Mouse (Mus musculus) gastrocnemius, postnatal 14 days (tissue): Measurements from ENCODE around the gene Tssk2. TPM values are rescaled to one million over a fixed set of nuclear protein-coding genes. Genes with fewer than 3 reads are reported as not detected.

Experiments
- DNase-seq: peaks from one replicate; pipeline ENCODE4 v3.0.0; 2021; ENCODE audit warnings: mixed read lengths
- intact Hi-C: fragments of 180-260 bp; cut with DNase I; formaldehyde crosslinking; loops from one replicate; pipeline ENCODE4 v1.15.1; 2025; ENCODE audit warnings: low total_unique reads
- long read RNA-seq, 2 experiments: library from polyadenylated mRNA; stranded (forward); transcript quantifications; one replicate each; pipeline ENCODE4 v2.0.0; 2021
- total RNA-seq, 2 experiments: library from RNA; stranded (reverse); gene quantifications; 2 replicates each; pipeline ENCODE4 v1.2.3; 2021

Tssk2 gene
- not detected for total RNA-seq
- long read RNA-seq, experiment 1: 0 reads
- long read RNA-seq, experiment 2: 0 reads

DNA sequence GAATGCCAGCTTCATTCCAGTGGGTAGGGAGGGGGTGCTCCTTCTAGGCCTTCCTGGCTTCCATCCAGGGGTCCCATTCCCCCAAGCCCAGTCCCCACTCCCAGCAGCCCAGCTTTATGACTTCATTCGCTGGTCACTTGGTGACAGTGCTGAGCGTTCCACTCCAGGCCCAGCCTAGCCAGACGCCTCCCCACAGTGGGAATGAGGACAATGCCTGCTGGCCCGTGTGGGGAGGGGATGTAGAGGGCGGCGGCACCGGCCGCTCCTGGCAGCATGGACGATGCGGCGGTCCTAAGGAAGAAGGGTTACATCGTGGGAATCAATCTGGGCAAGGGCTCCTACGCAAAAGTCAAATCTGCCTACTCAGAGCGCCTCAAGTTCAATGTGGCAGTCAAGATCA lies at the start of gene Tssk2, which contains the start of gene Dgcr2:
TSS of gene Tssk2 (plus strand) at position 176 of the 400 bp plus-strand sequence.
TSS of gene Dgcr2 (minus strand) at position 101 of the 400 bp plus-strand sequence.
- no peak for DNase-seq
- intact Hi-C loops: no loop called here

DNA sequence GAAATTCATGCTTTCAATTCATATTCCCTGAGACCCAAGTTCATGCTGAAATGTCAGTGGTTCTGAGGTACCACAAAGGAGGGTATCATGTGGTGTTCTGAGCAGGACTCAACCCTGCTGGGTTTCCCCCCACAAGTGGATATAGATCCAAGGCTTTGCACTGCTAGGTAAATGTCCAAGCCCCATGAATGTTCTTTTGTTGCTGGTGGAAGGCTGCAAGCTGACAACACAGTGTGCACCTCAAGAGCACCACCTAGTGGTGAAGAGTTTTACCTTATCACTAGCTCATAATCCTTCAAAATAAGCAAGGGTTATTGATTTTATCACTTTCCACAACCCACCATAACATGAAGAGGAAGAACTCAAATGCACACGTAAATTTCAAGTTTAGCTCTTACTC lies 49.5 kb upstream of the Tssk2 start:
- intact Hi-C loops: no loop called here
- no peak for DNase-seq

DNA sequence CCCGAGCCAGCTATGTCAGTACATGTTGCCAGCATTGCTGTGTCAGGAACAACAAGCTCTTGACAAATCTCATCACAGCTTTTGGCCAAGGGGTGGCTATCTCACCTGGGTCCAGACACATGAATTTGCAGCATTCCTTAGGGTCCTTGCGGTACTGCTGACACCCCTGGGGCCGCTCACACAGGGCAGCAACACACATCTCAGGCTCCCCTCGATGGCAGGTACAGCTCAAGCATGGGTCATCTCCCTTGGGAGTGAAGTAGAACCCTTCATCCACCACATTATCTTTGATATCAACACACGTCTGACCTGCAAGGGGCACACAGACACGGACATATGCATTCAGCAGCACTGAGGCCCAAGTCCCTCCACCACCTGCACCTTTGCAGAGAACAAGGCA lies 49.0 kb upstream of the Tssk2 start:
- intact Hi-C loops: no loop called here
- no peak for DNase-seq

DNA sequence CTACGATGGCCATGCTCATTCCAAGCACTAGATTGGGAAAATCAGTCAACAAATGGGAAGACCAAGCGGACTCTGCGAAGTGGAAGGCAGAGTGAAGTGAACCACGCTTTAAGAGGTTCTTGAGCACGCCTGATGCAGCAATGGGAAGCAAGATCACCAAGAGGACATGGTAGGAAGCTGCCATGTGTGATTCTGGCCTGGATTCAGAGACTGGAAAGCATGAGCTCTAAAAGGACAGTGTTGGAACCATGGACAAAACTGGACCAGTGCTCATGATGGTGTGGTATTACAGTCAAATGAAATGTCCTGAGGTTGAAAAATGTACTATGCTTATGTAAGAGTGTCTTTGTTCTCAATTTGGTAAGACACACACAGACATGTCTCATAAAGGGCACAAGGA lies 47.1 kb upstream of the Tssk2 start:
- no peak for DNase-seq
- intact Hi-C loops: no loop called here

- intact Hi-C loops: no loop called here
- no peak for DNase-seq
These were observed 46.6 kb upstream of the Tssk2 start for GRCm38 (mm10) chr16:17851860-17852259.

DNA sequence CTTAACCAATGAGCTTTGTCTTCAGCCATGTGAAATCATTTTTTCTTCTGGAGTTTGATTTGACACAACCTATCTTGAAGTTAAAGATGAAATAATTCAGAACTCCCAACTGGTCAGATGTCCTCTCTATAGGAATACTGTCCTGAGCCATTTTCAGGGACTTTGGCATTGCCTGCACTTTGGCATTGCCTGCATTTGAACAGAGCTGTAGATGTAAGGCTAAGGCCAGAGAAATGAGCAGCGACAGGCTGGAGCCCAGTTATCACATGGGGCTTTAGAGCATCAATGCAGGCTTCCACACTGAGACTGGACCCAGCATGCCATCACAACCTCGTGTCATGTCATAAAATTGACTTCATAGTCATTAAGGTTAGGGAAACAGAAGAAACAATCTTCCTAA lies 45.2 kb upstream of the Tssk2 start:
- DNase-seq: no peak
- intact Hi-C loops: no loop called here

GRCm38 (mm10) chr16:17857157-17857556 lies 41.3 kb upstream of the Tssk2 start:
- intact Hi-C loops: no loop called here
- DNase-seq: no peak

DNA sequence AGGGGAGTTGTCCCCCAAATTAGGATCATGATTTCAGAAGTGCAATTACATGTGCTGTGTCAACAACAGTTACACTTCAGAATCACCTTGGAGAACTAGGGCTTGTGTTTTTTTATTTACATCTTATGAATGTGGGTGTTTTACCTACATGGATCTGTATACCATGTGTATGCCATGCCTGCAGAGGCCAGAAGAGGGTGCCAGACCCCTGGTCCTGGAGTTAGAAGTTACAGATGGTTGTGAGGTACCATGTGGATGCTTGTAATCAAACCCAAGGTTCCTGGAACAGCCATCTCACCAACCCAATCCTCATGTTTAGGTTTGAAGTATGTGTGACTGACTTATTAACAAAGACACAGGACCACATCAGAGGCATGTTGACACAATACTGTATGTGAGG lies 39.8 kb upstream of the Tssk2 start:
- intact Hi-C loops: no loop called here
- DNase-seq: no peak

- intact Hi-C loops: no loop called here
- DNase-seq: no peak
These were observed 33.1 kb upstream of the Tssk2 start for GRCm38 (mm10) chr16:17865293-17865692.

GRCm38 (mm10) chr16:17865770-17866169 lies 32.7 kb upstream of the Tssk2 start:
- intact Hi-C loops: no loop called here
- DNase-seq: no peak

- intact Hi-C loops: no loop called here
- no peak for DNase-seq
These were observed 27.2 kb upstream of the Tssk2 start for GRCm38 (mm10) chr16:17871248-17871647.

- intact Hi-C loops: no loop called here
- DNase-seq: no peak
These were observed 25.4 kb upstream of the Tssk2 start for GRCm38 (mm10) chr16:17872995-17873394.

DNA sequence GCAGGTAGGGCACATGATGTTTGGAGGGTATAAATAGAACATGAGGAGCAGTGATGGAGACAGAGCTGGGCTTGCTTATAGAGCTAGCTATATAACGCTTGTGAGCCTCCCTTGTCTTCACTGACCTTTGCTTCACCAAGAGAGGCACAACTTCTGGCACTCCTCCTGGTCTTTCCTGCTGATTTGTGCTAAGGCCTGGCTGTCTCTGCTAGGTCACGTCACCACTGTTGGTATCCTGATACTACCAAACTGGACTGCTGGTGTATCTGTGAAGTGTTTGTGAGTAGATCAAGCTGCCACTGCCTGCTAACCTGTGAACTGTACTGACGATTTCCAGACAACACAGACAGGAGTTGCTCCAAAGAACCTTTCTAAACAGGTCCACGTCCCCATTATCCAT lies 23.3 kb upstream of the Tssk2 start:
- DNase-seq: no peak
- intact Hi-C loops: no loop called here

DNA sequence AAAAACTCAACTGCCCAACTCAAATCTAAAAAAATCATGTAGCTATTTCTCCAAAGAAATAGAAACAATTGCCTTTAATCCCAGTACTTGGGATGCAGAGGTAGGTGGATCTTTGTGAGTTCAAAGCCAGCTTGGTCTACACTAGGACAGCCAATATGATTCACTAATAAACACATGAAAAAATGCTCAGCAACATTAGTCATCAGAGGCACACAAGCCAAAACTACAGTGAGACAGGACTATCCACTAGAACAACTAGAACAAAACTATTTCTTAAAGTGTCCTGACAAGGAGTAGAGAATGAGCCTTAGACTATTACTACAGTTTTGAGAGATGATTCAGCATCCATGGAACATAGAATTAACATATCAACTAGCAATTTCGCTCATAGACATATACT lies 22.3 kb upstream of the Tssk2 start:
- DNase-seq: no peak
- intact Hi-C loops: no loop called here

DNA sequence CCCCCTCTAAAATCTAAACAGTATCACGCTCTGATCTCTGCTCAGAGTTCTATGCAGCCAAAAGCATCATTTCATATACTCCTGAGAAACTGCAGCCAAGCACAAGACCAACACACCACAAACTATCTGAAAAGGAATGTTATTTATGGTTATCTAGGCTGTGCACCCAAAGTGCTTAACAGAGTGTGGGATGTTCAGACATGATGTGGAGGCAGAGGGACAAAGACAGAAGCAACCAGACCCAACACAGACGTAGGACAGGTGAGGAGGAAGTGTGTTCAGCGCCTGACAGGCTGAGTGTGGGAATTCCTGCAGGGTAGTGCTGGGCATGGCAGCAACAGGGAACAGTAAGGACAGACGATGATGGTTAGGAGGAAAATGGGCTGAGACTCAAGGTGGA lies 18.9 kb upstream of the Tssk2 start:
- no peak for DNase-seq
- intact Hi-C loops: no loop called here

DNA sequence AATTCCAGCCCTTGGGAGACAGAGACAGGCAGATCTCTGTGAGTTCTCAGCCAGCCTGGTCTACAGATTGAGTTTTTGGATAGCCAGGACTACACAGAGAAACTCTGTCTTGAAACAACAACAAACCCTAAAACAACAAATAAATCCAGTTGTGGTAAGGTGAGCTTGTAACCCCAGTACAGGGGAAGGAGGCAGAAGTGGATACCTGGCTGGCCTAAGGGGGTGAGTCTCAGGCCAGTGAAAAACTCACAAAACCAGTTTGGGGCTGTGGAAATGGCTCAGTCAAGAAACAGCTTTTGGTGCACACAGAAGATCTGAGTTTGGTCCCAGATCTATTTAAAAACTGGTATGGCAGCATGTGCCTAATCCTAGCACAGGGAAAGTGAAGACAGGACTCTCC lies 16.2 kb upstream of the Tssk2 start:
- no peak for DNase-seq
- intact Hi-C loops: no loop called here

- intact Hi-C loops: no loop called here
- DNase-seq: no peak
These were observed 14.3 kb upstream of the Tssk2 start for GRCm38 (mm10) chr16:17884116-17884515.

GRCm38 (mm10) chr16:17889689-17890341 lies 8.6 kb upstream of the Tssk2 start:
- no peak for DNase-seq
- intact Hi-C loops: no loop called here

DNA sequence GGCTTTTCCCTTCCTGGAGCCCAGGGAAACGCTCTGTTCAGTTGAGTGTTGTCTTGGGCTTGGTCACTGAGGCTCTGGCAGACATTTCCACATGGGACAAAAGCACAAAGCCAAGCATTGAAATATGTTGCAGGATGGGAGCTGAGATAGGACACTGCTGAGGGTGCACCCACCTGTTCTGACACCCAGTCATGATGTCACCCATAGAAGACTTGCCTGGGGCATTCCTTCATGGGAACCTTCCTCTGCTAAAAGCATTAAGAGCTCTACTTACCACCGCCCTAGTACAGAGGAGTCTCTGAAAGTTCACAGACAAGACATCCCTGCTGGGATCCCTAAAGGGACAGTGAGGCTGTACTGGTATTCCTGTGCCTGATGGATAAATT lies 8.1 kb upstream of the Tssk2 start:
- intact Hi-C loops: no loop called here
- no peak for DNase-seq

DNA sequence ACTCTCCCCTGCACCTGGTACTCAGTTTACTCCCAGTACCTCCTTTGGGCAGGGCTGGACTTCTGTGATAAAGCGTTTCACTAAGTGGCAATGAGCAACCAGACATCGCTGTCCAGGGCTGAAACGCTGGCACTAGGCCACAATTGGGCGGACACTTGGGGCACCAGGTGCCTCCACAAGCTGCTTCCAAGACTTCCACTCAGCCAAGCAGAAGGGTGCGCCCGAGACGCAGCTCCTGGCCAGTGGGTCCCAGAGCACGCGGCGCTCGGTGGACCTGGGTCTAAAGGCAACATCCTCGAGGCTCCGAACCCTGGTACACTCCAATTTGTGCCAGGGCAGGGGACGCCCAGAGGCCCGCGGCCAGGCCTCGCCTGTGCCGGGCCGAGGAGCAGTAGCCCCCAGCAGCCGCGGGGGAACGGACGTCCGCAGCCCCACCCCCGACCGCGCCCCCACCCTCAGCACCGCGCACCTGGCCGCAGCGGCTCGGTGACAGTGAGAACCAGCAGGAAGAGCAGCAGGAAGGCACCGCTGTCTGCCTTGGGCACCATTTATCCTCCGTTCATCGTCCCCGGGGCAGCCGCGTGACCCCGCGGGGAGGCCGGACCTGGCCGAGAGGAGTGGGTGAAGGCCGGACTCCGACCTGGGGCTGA lies 7.4 kb upstream of the Tssk2 start:
- peak; percentile 82 for DNase-seq
- intact Hi-C loops: no loop called here

GRCm38 (mm10) chr16:17891567-17891959 lies 6.9 kb upstream of the Tssk2 start, which contains the start of gene Gm20518:
TSS of gene Gm20518 (minus strand) at chr16:17891671.
- intact Hi-C loops: no loop called here
- peak; percentile 99 for DNase-seq
